Mouse (Mus musculus) bone marrow macrophage, adult 2 months (primary cell): Measurements from ENCODE around the gene Smim27. TPM values are rescaled to one million over a fixed set of nuclear protein-coding genes. Genes with fewer than 3 reads are reported as not detected.

Experiments
- H3K27ac ChIP-seq: 2 replicates; pipeline ENCODE4 v1.5.1; 2012; ENCODE audit warnings: low read depth, low read length; ENCODE audit not compliant: insufficient read depth
- H3K4me1 ChIP-seq: 2 replicates; pipeline ENCODE4 v1.6.1; 2012; ENCODE audit warnings: low read length; ENCODE audit not compliant: control insufficient read depth, insufficient read depth
- H3K4me3 ChIP-seq: 2 replicates; pipeline ENCODE4 v1.5.1; 2012; ENCODE audit warnings: mild to moderate bottlenecking, low read length, moderate library complexity; ENCODE audit not compliant: insufficient read depth
- CTCF ChIP-seq: IDR thresholded peaks from 2 replicates; pipeline ENCODE4 v1.5.1; 2012; ENCODE audit warnings: low read depth, mild to moderate bottlenecking, low read length, moderate library complexity
- POLR2A ChIP-seq: IDR thresholded peaks from 2 replicates; pipeline ENCODE4 v1.6.1; 2012; ENCODE audit warnings: mild to moderate bottlenecking, low read depth, low read length, borderline replicate concordance
- polyA plus RNA-seq: library from polyadenylated mRNA; stranded (reverse); fragments of >200 nt; gene quantifications from 2 replicates; pipeline ENCODE4 v1.2.4, GENCODE M21; 2012; ENCODE audit not compliant: missing spikeins, insufficient read depth, insufficient read length

Gene Smim27
- polyA plus RNA-seq, 1 experiment: 22.6 TPM

DNA sequence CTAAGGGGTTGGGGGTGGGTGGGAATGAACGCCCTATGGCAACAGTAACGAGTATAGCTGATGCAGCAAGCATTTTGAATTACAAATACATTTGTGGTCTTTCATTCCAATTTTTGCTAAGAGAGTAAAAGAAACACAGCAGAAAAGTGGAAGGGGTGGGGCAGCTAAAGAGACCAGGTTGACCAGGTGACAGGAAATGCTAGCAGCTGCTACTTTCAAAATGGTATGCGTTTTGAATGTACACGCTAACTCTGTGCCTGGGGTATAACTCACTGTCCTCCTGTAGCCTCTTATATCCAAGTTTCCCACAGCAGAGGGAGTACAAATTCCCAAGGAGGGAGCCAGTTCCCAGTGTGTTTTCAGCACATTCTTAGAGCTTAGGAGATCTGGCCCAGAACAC is 32.5 kb upstream of the Smim27 start:
- TF ChIP-seq CTCF: no peak
- TF ChIP-seq POLR2A: no peak
- Histone ChIP-seq H3K4me3 (no peak overlapping the region), H3K4me1 (peaks cover 16% of the 10 kb centered on the region), H3K27ac (no peak overlapping the region)

DNA sequence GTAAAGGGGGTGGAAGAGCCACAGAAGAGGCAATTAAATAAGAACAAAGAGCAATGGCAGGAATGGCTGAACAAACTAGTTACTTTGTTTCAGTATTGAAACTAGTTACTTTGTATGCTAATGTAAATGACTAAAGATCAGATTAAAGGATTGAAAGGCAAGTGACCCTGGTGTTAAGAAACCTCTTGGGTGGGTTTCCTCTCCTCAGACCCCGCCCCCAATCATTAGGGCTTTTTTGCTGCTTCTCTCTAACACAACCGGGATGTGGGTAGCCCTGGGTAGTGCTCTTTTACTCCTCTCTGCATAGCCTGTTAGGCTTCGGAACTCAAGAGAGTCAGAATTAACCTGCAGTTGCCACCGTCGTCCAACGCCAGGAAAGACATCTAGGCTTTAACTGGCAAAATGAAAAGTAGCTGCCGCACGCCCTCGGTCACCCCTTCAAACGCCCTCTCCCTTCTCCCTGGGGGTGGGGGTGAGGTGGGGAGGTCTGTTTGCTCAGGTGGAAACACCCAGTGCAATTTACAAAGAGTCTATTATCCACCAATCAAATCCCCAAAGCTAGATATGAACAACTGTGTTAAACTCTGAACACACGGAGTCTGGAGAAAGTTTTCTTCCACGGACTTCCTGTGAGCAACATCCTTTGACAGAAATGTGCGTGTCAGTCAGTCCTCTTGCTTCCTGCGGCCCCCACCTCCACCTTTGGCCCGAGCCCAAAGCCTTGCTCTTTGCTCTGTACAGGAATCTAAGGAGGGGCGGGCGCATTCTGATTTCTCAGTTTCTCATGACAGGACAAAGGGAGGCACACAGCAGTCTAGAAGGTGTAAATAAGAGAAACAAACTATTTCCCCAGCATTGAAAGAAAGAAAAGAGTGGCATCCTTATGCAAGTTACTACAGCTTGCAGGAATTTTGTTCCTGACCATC is 30.6 kb upstream of the Smim27 start:
- Histone ChIP-seq H3K4me1 (peaks cover 14% of the 10 kb centered on the region), H3K27ac (peak overlapping the region; percentile 58; the same call in 1 of the 2 replicates), H3K4me3 (peak overlapping the region; percentile 91)
- TF ChIP-seq CTCF (no peak), POLR2A (no peak)

DNA sequence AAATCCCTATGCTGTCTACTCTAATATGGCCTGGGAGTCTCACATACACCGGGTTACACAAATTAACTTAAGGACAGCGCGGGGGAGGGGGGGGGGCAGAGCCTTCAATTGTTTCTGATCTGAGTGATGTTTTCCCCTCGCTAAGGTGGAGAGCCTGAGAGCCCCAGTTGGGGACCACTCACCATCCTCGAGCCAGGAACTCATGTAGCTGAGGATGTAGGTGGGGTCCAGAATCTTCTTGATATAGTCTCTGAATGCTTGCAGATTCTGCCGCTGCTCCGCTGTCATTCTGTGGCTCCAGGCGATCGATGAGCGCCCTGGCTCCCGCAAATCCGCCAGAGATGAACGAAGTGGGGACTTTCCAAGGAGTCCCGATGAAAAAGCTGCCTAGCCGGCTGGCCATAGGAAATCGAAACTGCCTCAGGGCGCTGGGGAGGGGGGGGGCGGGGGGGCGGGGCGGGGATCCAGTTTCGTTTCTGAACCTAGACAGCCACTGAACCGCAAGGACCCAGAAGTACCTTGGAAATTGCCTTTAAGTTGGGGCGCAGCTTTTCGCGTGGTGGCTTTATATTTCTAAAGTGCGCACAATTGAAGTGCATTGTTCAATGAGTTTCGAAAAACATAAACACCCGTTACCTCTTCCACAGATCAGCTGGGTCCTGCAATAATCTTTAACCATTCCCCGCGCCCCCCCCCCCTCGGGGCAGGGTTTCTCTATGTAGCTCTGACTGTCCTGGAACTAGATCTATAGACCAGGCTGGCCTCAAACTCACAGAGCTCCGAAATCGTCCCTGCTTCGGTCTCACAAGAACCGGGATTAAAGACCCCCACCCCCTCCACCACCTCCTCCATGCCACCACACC is 29.7 kb upstream of the Smim27 start, which contains the start of gene Ddx58:
Ddx58 (minus strand) TSS at position 420 of the 863 bp plus-strand sequence.
- no peak for TF ChIP-seq CTCF
- no peak for TF ChIP-seq POLR2A
- Histone ChIP-seq H3K4me1 (peaks cover 12% of the 10 kb centered on the region), H3K4me3 (peak within 1 kb of the TSS; percentile 91), H3K27ac (peak within 1 kb of the TSS; percentile 58)

DNA sequence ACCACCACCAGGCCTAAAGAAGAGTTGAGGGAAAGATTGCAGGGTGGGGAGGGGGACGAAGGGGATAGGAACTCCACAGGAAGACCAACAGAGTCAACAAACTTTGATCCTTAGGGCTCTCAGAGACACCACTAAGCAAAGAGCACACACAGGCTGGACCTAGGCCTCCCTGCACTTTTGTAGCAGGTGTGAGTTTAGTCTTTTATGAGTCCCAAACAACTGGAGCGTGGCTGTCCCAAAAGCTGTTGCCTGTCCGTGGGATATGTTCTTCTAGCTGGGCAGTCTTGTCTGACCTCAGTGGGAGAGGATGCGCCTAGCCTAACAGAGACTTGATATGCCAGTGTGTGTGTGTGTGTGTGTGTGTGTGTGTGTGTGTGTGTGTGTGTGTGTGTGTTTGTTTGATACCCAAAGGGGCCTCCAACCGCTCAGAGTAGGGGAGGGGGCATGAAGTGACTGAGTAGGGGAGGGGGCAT is 29.1 kb upstream of the Smim27 start:
- Histone ChIP-seq H3K4me3 (peak overlapping the region; percentile 91), H3K4me1 (peaks cover 14% of the 10 kb centered on the region), H3K27ac (peak overlapping the region; percentile 49; the same call in 1 of the 2 replicates)
- TF ChIP-seq POLR2A (no peak), CTCF (no peak)

DNA sequence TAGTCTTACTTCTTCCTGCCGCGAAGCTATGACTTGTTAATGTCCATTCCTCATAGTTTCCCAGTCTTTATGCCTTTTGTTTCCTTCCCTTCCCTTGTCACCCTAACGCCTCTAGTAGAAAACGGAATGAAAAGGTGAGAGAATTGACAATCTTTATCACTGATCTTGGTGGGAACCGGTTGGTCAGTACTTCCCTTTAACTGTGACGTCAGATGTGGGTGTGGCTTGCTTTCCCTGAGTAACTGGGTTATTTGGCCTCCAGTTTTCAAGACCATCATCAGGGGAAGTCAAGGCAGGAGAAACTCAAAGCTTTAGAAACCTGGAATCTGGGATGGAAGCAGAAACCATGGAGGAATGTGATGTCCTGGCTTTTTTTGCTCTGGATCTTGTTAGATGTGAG is 27.5 kb upstream of the Smim27 start:
- Histone ChIP-seq H3K4me1 (peaks cover 12% of the 10 kb centered on the region), H3K4me3 (no peak overlapping the region), H3K27ac (no peak overlapping the region)
- no peak for TF ChIP-seq CTCF
- no peak for TF ChIP-seq POLR2A

DNA sequence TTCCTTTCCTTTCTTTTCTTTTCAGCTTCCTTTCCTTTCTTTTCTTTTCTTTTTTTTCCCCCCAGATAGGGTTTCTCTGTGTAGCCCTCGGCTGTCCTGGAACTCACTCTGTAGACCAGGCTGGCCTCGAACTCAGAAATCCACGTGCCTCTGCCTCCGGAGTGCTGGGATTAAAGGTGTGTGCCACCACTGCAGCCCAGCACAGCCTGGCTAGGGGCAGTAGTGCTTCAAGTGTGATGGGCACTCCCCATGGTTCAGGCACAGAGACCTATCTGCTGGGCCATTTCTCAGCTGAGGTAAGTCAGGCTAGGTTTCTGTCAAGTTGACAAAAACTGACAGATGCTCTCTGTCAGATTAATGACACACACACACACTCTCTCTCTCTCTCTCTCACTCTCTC is 26.4 kb upstream of the Smim27 start:
- TF ChIP-seq CTCF (no peak), POLR2A (no peak)
- Histone ChIP-seq H3K27ac (no peak overlapping the region), H3K4me1 (peaks cover 10% of the 10 kb centered on the region), H3K4me3 (no peak overlapping the region)

DNA sequence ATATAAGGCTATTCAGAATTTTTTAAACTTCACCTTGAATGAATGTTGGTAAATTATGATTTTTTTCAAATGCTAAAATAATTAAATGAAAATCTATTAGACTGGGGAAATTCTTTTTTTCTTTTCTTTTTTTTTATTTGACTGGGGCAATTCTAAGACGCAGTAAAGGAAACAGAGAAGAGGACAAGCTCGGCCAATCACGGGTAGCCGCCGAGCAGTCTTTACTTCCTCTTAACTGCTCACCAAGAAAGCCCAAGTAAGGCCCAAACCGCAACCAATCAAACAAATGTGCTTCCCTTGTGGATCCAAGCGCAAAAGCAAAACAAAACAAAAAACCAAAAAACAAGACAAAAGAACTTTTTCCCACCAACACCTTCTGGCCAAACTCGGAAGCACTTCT is 25.3 kb upstream of the Smim27 start:
- TF ChIP-seq CTCF (no peak), POLR2A (no peak)
- Histone ChIP-seq H3K4me1 (peaks cover 7% of the 10 kb centered on the region), H3K27ac (peak overlapping the region; percentile 65), H3K4me3 (no peak overlapping the region)

DNA sequence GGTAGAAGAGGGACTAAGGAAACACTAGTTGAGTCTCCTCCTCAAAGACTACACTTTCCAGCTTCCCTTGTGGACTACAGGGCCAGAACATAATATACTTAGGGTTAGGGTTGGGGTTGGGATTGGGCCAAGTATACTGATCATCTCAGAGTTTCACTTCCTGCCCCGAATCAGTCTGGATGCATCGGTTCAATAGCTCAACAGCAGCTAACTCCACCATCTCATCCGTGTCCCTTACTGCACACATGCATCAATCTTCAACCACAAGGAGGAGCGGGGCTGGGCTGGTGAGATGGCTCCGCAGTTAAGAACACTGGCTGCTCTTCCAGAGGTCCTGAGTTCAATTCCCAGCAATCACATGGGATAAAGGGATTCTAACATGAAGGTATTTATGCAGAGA is 18.4 kb upstream of the Smim27 start:
- Histone ChIP-seq H3K27ac (no peak overlapping the region), H3K4me1 (peaks cover 4% of the 10 kb centered on the region), H3K4me3 (no peak overlapping the region)
- TF ChIP-seq POLR2A (no peak), CTCF (no peak)

DNA sequence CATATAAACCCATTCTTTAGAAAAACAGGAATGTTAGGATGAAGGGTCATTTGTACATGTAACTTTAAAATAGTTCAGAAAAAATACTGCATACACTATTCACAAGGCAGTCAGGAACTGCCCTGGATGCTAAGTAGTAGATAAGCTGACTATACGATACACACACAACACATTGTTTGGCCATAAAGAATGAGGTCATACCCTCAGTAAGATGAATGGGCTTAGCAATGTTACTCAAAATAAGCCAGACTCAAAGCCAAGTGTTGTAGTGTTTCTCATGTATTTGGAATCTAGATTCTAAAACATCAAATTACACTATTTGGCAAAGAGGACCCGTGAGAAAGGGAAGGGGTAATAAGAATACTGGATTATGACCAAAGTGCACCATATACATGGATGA is 15.6 kb upstream of the Smim27 start:
- peaks cover 6% of the 10 kb centered on the region for H3K4me1 ChIP-seq

DNA sequence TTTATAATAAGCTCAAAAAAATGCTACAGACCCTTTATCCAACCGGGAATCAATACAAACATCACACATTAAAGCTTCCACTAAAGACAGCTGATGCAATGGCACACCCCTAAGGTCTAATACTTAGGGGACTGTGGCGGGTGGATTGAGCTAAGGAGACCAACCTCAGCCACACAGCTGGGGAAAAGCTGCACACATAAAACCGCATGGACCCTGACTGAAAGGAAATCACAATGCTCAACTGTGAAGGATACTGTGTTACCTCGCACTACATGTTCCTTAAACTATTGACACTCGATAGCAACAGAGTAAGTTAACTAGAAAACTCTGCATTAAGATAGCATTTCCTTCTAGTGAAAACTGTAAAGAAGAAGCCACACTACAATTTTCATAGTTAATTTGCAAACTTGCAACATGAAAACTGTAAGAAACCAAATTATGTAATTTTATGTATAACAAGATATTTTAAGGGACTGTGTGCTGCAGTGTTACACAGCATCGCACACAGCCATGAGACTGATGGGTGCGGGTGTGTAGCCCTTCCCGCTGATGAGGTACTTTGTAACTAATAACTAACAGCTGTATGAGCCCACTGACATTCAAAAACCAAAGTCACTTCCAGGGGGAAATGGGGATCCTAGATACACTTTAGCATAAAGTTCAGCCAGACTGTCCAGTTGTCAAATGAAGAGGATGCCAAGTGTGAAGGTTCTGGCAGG is 14.8 kb upstream of the Smim27 start:
- peaks cover 6% of the 10 kb centered on the region for H3K4me1 ChIP-seq
- no peak overlapping the region for H3K27ac ChIP-seq
- H3K4me3 ChIP-seq: no peak overlapping the region
- TF ChIP-seq POLR2A (no peak), CTCF (no peak)

More for the DNA sequence above, 15.6 kb upstream of the Smim27 start:
- Histone ChIP-seq H3K4me3 (no peak overlapping the region), H3K27ac (no peak overlapping the region)
- TF ChIP-seq CTCF (no peak), POLR2A (no peak)
